Mouse (Mus musculus): ENCODE measurements around the gene Gadd45g.

Gadd45g gene

GRCm38 (mm10) chr13:51853301-51854243, 7.1 kb downstream of the Gadd45g start:
- peak; percentile 59 for DNase-seq (ENCODE audit: low spot score)

GRCm38 (mm10) chr13:51855584-51855983, 9.1 kb downstream of the Gadd45g start:
- DNase-seq (ENCODE audit: low spot score) = no peak

GRCm38 (mm10) chr13:51857156-51857555, 10.7 kb downstream of the Gadd45g start:
- DNase-seq (ENCODE audit: low spot score) = no peak

- DNase-seq (ENCODE audit: low spot score) = no peak
These were observed 12.0 kb downstream of the Gadd45g start for GRCm38 (mm10) chr13:51858475-51858874.

- no peak for DNase-seq (ENCODE audit: low spot score)
These were observed 12.7 kb downstream of the Gadd45g start for GRCm38 (mm10) chr13:51859174-51859573.

GRCm38 (mm10) chr13:51859798-51860197, 13.3 kb downstream of the Gadd45g start:
- no peak for DNase-seq (ENCODE audit: low spot score)

- DNase-seq (ENCODE audit: low spot score) = no peak
These were observed 16.3 kb downstream of the Gadd45g start for GRCm38 (mm10) chr13:51862750-51863149.

- DNase-seq (ENCODE audit: low spot score) = peak; percentile 43
These were observed 19.7 kb downstream of the Gadd45g start for GRCm38 (mm10) chr13:51866151-51866659.

- no peak for DNase-seq (ENCODE audit: low spot score)
These were observed 22.1 kb downstream of the Gadd45g start for GRCm38 (mm10) chr13:51868491-51869128.

- DNase-seq (ENCODE audit: low spot score) = no peak
These were observed 22.6 kb downstream of the Gadd45g start for GRCm38 (mm10) chr13:51869129-51869491.

- DNase-seq (ENCODE audit: low spot score) = no peak
These were observed 24.7 kb downstream of the Gadd45g start for GRCm38 (mm10) chr13:51871148-51871547.

GRCm38 (mm10) chr13:51872252-51872962, 25.9 kb downstream of the Gadd45g start:
- DNase-seq (ENCODE audit: low spot score) = no peak

GRCm38 (mm10) chr13:51872963-51873514, 26.6 kb downstream of the Gadd45g start:
- no peak for DNase-seq (ENCODE audit: low spot score)

GRCm38 (mm10) chr13:51873786-51874185, 27.3 kb downstream of the Gadd45g start:
- DNase-seq (ENCODE audit: low spot score) = no peak

- DNase-seq (ENCODE audit: low spot score) = no peak
These were observed 29.7 kb downstream of the Gadd45g start for GRCm38 (mm10) chr13:51876131-51876530.

GRCm38 (mm10) chr13:51878806-51879205, 32.3 kb downstream of the Gadd45g start:
- DNase-seq (ENCODE audit: low spot score) = no peak

GRCm38 (mm10) chr13:51879571-51879970, 33.1 kb downstream of the Gadd45g start:
- DNase-seq (ENCODE audit: low spot score) = no peak

- DNase-seq (ENCODE audit: low spot score) = no peak
These were observed 33.5 kb downstream of the Gadd45g start for GRCm38 (mm10) chr13:51880019-51880418.

- no peak for DNase-seq (ENCODE audit: low spot score)
These were observed 35.0 kb downstream of the Gadd45g start for GRCm38 (mm10) chr13:51881271-51882128.

- no peak for DNase-seq (ENCODE audit: low spot score)
These were observed 35.7 kb downstream of the Gadd45g start for GRCm38 (mm10) chr13:51882218-51882617.

- DNase-seq (ENCODE audit: low spot score) = no peak
These were observed 37.8 kb downstream of the Gadd45g start for GRCm38 (mm10) chr13:51884250-51884649.

Measured in lung, postnatal 25 days (tissue).